Mouse (Mus musculus) embryonic facial prominence, embryonic 13.5 days (tissue): ENCODE results near the gene Esyt2. TPM values are rescaled to one million over a fixed set of nuclear protein-coding genes. Genes with fewer than 3 reads are reported as not detected.

Experiments
- ATAC-seq: fragments of 200-750 bp; cut with Nextera tagmentation; 2 replicates; pipeline ENCODE4 v1.8.0; 2017; ENCODE audit warnings: low read depth; ENCODE audit not compliant: insufficient number of reproducible peaks, insufficient read depth, low FRiP score, low TSS enrichment
- H3K27ac ChIP-seq: fragments of 300-500 bp; sonication (generic); 2 replicates; pipeline ENCODE4 v1.5.1; 2015; ENCODE audit warnings: moderate library complexity, mild to moderate bottlenecking, inconsistent platforms
- H3K27me3 ChIP-seq: fragments of 300-500 bp; sonication (generic); 2 replicates; pipeline ENCODE4 v1.6.1; 2015; ENCODE audit warnings: mild to moderate bottlenecking, inconsistent platforms
- H3K36me3 ChIP-seq: fragments of 300-500 bp; sonication (generic); 2 replicates; pipeline ENCODE4 v1.6.1; 2015; ENCODE audit warnings: mild to moderate bottlenecking, inconsistent platforms
- H3K4me1 ChIP-seq: fragments of 300-500 bp; sonication (generic); 2 replicates; pipeline ENCODE4 v1.6.1; 2015; ENCODE audit warnings: inconsistent platforms
- H3K4me2 ChIP-seq: fragments of 300-500 bp; sonication (generic); 2 replicates; pipeline ENCODE4 v1.6.1; 2015; ENCODE audit warnings: moderate library complexity, mild to moderate bottlenecking, inconsistent platforms
- H3K4me3 ChIP-seq: fragments of 300-500 bp; sonication (generic); 2 replicates; pipeline ENCODE4 v1.5.1; 2015; ENCODE audit warnings: mild to moderate bottlenecking, inconsistent platforms
- H3K9ac ChIP-seq: fragments of 300-500 bp; sonication (generic); 2 replicates; pipeline ENCODE4 v1.6.1; 2015; ENCODE audit warnings: mild to moderate bottlenecking, inconsistent platforms
- H3K9me3 ChIP-seq: fragments of 300-500 bp; sonication (generic); 2 replicates; pipeline ENCODE4 v1.6.1; 2016; ENCODE audit warnings: inconsistent platforms
- WGBS: fragments of 180-500 bp; shearing (Covaris S2); methylation state at CpG from one replicate; pipeline ENCODE4 v1.1.7; 2015; ENCODE audit warnings: mixed read lengths; 5-methylcytosine and 5-hydroxymethylcytosine counted together
- polyA plus RNA-seq: library from polyadenylated mRNA; unstranded; fragments of >200 nt; fragmentation: Nextera tagmentation; extraction: Ambion mirVana; gene quantifications from 2 replicates; pipeline ENCODE4 v1.2.1, GENCODE M21; 2015

Esyt2 gene
- polyA plus RNA-seq, 1 experiment from 2014 or later: 17.1 TPM

DNA sequence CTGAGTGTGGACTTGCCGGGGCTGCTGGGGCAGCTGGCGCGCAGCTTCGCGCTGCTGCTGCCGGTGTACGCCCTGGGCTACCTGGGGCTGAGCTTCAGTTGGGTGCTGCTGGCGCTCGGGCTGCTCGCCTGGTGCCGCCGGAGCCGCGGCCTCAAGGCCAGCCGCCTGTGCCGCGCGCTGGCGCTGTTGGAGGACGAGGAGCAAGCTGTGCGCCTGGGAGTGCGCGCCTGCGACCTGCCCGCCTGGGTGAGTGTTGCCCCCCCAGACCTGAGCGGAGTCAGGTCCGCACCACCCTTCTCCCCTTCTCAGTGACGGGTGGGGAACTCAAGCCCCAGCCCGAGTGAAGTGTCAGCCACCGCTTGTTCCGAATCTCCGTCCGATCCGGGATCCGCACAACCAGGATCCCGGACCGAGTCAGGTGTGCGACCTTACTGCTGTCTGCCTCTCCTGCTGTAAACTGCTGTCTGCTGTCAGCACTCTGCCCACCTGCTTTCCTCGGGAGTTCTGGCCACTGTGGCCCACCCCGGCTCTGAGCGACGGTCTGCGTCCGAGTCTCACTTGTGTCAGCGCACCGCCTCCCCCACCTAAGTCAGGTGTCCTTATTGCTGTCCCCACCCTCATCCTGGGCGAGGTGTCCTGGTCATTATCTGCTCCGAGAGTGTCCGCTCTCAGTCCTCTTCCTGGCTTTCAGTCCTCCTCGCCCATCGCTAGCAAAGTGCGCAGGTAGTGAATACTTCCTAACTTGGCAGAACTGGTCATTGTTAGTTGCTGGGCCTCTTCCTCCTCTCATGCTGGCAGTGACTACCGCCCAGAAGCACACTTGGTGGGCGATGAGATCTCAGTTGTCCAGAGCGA is 658 bp downstream of the Esyt2 start:
- WGBS: under 1% methylated on average over 55 of the region's 55 CpGs
- peak; percentile 63 for ATAC-seq
- Histone ChIP-seq H3K4me3 (peak overlapping the region; percentile 94), H3K4me1 (peaks cover 10% of the 10 kb centered on the region), H3K4me2 (peak overlapping the region; percentile 99), H3K9me3 (no peaks in the 10 kb centered on the region), H3K27me3 (no peaks in the 10 kb centered on the region), H3K36me3 (no peaks in the 10 kb centered on the region), H3K9ac (peak overlapping the region; percentile 96), H3K27ac (peak overlapping the region; percentile 97)

DNA sequence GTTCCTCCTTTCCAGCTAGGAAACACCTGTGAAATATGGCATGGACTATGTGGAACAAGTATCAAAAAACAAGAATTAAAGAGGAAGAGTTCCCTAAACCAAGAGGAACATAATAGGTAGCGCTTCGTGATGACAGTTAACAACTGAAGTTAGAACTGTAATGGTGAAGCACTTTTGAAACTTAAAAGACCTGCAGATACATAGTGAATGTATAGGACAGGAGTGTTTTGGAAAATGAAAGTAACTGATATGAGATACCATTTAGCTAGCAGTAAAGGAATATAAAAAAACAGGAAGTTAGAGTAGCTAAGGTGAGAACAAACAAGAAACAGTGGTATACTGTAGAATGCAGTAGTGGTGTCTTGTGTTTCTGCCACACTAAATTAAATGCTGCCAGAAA is 1.9 kb downstream of the Esyt2 start:
- Histone ChIP-seq H3K36me3 (no peaks in the 10 kb centered on the region), H3K4me2 (0 out of 2 replicates have a peak overlapping the region, but pooled peaks have one; percentile 16), H3K4me1 (peaks cover 10% of the 10 kb centered on the region), H3K4me3 (no peak overlapping the region), H3K27me3 (no peaks in the 10 kb centered on the region), H3K9ac (no peak overlapping the region), H3K9me3 (no peaks in the 10 kb centered on the region), H3K27ac (no peak overlapping the region)
- WGBS: 94% methylated on average over 2 of the region's 2 CpGs
- no peak for ATAC-seq

DNA sequence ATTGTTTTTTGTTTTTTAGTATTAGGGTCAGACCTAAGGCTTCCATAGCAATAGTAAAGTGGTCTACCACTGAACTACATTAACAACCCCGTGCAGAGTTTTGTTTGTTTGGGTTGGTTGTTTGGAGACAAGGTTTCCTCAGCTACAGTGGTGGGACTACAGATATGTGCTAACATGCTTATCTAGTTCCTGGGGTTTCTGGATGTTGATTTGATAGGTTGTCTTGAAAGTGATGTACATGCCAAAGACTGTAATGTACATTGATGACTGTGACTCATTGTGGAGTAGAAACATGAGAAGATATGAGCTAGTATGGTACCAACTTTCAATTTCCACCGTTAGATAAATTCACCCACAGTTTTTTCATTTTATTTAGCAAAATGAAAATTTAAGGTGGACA is 2.5 kb downstream of the Esyt2 start:
- WGBS: 86% methylated on average over 2 of the region's 2 CpGs
- no peak for ATAC-seq
- Histone ChIP-seq H3K36me3 (no peaks in the 10 kb centered on the region), H3K9me3 (no peaks in the 10 kb centered on the region), H3K4me2 (no peak overlapping the region), H3K27me3 (no peaks in the 10 kb centered on the region), H3K4me3 (no peak overlapping the region), H3K9ac (no peak overlapping the region), H3K27ac (no peak overlapping the region), H3K4me1 (peaks cover 10% of the 10 kb centered on the region)

DNA sequence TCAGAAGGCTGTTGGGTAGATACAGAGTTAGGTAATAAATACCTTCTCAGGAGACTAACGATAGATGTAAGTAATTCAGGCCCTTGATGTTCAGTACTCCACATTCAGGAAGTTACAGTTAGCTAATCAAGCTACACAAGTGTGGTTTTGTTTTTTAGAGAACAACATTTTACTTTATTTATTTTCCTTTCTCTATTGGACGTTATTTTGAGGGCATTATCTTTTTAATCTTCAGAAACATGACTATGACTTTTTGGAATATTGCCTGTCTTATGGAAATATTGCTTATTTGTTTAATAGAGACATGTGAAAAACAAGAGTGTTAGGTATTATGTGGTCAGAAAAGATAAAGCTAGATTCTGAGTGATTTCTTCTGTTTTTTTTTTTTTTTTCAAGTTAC is 12.2 kb downstream of the Esyt2 start:
- 71% methylated on average over 2 of the region's 2 CpGs for WGBS

DNA sequence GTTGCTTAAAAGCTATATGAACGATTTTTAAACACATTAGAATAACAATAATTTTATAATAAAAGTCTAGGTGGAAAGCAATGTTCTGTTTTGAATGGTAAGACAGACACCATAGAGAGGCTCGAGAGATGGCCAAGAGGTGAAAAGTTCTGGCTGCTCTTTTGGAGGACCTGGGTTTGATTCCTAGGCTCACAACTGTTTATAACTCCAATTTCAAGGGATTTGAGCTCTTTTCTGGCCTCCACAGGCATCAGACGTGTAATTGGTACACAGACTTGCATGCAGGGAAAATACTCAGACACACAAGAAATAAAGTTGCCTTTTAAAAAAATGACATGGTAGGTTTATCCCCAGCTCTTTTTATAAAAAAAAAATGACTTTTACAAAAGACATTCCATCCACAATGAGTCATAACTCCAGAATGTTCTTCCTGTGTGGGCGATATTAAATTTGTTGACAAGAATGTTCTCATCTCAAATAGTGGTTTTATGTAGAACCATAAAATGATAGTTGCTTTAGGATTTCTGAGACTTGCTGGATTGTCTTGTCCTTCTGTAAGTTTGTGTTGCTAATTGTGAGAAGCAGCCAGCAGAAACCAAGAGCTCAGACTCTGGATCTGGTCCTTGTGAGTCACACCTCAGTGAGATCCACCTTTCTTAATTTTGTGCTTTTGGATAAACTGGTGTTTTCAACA is 12.8 kb downstream of the Esyt2 start:
- no peak for ATAC-seq
- WGBS: 76% methylated on average over 4 of the region's 4 CpGs
- H3K36me3 ChIP-seq: no peaks in the 10 kb centered on the region

More for the DNA sequence above, 12.2 kb downstream of the Esyt2 start:
- H3K36me3 ChIP-seq: no peaks in the 10 kb centered on the region
- no peaks in the 10 kb centered on the region for H3K4me1 ChIP-seq
- no peak overlapping the region for H3K4me3 ChIP-seq
- no peak overlapping the region for H3K4me2 ChIP-seq
- no peaks in the 10 kb centered on the region for H3K9me3 ChIP-seq
- no peak overlapping the region for H3K9ac ChIP-seq
- H3K27ac ChIP-seq: no peak overlapping the region
- ATAC-seq: no peak
- no peaks in the 10 kb centered on the region for H3K27me3 ChIP-seq

DNA sequence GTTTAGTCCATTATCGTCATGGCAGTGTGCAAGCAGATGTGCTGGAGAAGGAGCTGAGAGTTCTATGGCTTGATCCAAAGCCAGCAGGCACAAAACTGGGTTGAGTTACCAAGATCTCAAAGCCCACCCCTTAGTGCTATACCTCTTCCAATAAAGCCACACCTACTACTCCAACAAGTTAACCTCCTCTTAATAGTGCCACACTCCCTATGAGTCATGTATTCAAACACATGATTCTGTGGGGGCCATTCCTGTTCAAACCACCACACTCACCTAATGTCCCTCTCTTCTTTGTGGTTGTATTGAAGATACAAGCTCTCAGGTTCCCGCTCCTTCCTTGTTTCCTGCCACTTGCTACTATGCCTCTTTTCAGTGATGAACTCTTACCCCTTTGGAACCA is 18.9 kb downstream of the Esyt2 start:
- H3K27ac ChIP-seq: no peak overlapping the region
- H3K4me1 ChIP-seq: no peaks in the 10 kb centered on the region
- no peak overlapping the region for H3K4me2 ChIP-seq
- 100% methylated on average over 2 of the region's 2 CpGs for WGBS
- H3K36me3 ChIP-seq: 0 out of 2 replicates have a peak, but pooled peaks cover 3% of the 10 kb centered on the region
- H3K4me3 ChIP-seq: no peak overlapping the region
- no peaks in the 10 kb centered on the region for H3K9me3 ChIP-seq
- no peaks in the 10 kb centered on the region for H3K27me3 ChIP-seq
- no peak for ATAC-seq
- H3K9ac ChIP-seq: no peak overlapping the region

More for the DNA sequence above, 12.8 kb downstream of the Esyt2 start:
- H3K9ac ChIP-seq: no peak overlapping the region
- H3K4me3 ChIP-seq: no peak overlapping the region
- no peaks in the 10 kb centered on the region for H3K9me3 ChIP-seq
- no peaks in the 10 kb centered on the region for H3K4me1 ChIP-seq
- no peaks in the 10 kb centered on the region for H3K27me3 ChIP-seq
- no peak overlapping the region for H3K4me2 ChIP-seq
- no peak overlapping the region for H3K27ac ChIP-seq

DNA sequence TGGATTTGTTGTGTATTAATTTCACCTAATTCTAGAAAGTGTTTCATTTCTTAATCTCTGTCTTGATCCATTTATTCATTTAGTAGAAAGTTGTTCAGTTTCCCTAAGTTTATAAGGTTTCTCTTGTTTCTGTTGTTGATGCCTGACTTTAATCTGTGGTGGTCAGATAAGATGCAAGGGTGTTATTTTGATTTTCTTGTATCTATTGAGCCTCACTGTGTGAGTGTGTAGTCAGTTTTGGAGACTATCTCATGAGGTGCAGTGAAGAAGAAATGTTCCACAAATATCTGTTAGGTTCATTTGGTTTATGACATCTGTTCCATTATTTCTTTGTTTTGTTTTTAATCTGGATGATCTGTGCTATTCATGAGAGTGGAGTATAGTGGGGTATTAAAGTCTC is 21.2 kb downstream of the Esyt2 start:
- no peaks in the 10 kb centered on the region for H3K27me3 ChIP-seq
- H3K4me1 ChIP-seq: no peaks in the 10 kb centered on the region
- no peak overlapping the region for H3K4me3 ChIP-seq
- 0 out of 2 replicates have a peak, but pooled peaks cover 3% of the 10 kb centered on the region for H3K36me3 ChIP-seq
- no peaks in the 10 kb centered on the region for H3K9me3 ChIP-seq
- no peak overlapping the region for H3K27ac ChIP-seq
- H3K9ac ChIP-seq: no peak overlapping the region
- H3K4me2 ChIP-seq: no peak overlapping the region
- no peak for ATAC-seq

DNA sequence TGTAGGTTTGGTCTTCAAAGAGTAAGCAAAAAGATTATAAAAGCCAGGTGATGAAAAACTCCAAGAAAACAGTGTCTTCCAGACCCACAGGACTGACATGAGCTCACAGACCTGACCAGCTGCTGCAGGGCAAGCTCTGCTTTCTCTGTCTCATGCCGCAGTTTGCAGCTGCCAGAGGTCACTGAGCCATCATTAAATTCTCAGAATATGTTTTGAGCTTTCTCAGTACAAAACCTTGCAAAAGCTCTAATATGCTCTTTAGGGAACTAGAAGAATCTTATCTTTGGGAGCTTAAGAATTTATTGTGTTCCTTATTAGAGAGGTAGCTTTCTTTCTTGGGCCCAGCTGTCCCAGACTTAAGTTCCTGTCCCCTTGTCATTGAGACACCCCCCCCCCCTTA is 25.0 kb downstream of the Esyt2 start:
- Histone ChIP-seq H3K9me3 (no peaks in the 10 kb centered on the region), H3K4me1 (no peaks in the 10 kb centered on the region), H3K4me2 (no peak overlapping the region), H3K27ac (no peak overlapping the region), H3K27me3 (no peaks in the 10 kb centered on the region), H3K36me3 (no peaks in the 10 kb centered on the region), H3K9ac (no peak overlapping the region), H3K4me3 (no peak overlapping the region)
- 51% methylated on average over 1 of the region's 1 CpGs for WGBS
- ATAC-seq: no peak

DNA sequence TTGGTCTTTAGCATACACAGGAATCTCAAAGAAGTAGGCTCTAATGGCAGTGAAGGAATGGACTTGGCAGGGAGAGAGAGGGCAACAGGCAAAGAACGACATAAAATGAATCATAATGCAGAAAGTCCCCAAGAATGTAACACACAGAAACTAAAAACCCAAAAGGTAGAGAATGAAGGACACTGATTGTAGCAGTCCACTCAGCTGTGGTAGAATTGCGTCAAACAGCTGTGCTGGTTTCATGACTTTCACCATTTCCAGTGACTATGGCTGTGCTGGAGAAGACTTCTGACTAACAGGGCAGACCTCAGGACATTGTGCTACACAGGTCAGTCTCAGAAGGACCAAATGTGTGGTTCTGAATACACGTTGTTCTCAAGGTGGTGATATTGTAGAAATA is 26.9 kb downstream of the Esyt2 start:
- H3K9me3 ChIP-seq: no peaks in the 10 kb centered on the region
- no peak overlapping the region for H3K4me3 ChIP-seq
- H3K9ac ChIP-seq: no peak overlapping the region
- H3K27me3 ChIP-seq: no peaks in the 10 kb centered on the region
- no peak overlapping the region for H3K4me2 ChIP-seq
- no peak for ATAC-seq
- H3K27ac ChIP-seq: no peak overlapping the region
- no peaks in the 10 kb centered on the region for H3K4me1 ChIP-seq
- H3K36me3 ChIP-seq: no peaks in the 10 kb centered on the region
- WGBS: 86% methylated on average over 3 of the region's 3 CpGs

DNA sequence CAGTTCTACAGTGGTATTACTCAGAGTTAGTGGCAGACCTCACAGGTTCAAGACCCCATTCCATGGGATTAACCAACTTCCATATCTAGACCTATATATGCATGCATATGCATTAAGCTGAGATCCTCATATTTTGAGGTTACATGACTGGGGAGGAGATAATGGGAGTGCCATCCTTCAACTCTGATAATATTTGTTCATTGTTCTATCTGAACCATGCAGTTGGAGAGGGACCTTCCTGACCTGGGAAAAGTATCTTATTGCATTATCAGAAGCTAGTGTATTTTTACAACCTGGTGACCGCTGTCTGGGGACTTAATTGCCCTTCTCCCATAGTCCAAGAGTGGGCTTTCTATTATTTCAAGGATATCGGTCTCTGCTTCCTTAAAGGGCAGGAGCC is 27.6 kb downstream of the Esyt2 start:
- Histone ChIP-seq H3K9ac (no peak overlapping the region), H3K4me1 (no peaks in the 10 kb centered on the region), H3K27ac (no peak overlapping the region), H3K36me3 (no peaks in the 10 kb centered on the region), H3K4me2 (no peak overlapping the region), H3K27me3 (no peaks in the 10 kb centered on the region), H3K9me3 (no peaks in the 10 kb centered on the region), H3K4me3 (no peak overlapping the region)
- no peak for ATAC-seq
- WGBS: 87% methylated on average over 2 of the region's 2 CpGs

DNA sequence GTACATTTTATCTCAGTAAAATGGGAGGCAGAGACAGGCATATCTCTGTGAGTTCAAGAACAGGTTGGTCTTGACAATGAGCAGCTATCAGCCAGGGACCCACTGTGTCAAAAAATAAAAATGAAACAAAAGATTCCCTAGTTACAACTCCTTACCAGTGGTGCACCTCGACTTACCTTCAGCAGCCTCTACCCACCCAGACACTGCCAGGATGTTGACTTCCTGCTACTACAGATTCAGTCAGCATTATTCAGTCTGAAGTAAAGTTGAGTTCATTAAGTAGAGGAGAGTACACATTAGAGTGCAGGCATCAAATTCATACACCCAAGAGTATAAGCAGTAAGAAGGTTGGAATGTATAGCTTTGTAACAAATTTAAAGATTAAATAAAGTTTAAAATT is 32.8 kb downstream of the Esyt2 start:
- 92% methylated on average over 1 of the region's 1 CpGs for WGBS

DNA sequence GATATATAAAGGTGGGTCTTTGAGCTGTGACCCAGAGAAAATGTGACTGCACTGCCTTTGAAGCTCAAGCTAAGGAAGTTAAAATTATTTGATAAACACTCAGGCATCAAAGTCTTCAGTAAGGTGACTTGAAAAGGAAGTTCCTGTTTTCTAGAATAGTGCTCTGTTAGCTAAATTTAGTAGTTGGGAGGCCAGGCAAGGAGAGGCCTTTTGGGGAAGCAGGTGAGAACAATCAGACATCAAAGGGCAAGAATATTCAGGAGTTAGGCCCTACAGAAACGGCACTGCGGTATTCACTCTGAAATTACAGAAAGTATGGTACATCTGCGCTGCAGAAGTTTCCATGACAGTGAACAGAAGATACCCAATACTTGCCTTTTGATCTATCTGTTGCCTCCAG is 34.5 kb downstream of the Esyt2 start:
- H3K27me3 ChIP-seq: no peaks in the 10 kb centered on the region
- H3K27ac ChIP-seq: no peak overlapping the region
- H3K4me3 ChIP-seq: no peak overlapping the region
- H3K4me2 ChIP-seq: no peak overlapping the region
- no peak for ATAC-seq
- 61% methylated on average over 3 of the region's 3 CpGs for WGBS
- no peak overlapping the region for H3K9ac ChIP-seq
- no peaks in the 10 kb centered on the region for H3K4me1 ChIP-seq
- H3K36me3 ChIP-seq: no peaks in the 10 kb centered on the region
- H3K9me3 ChIP-seq: no peaks in the 10 kb centered on the region

More for the DNA sequence above, 32.8 kb downstream of the Esyt2 start:
- H3K27me3 ChIP-seq: no peaks in the 10 kb centered on the region
- H3K4me3 ChIP-seq: no peak overlapping the region
- no peaks in the 10 kb centered on the region for H3K4me1 ChIP-seq
- no peaks in the 10 kb centered on the region for H3K36me3 ChIP-seq
- no peak overlapping the region for H3K27ac ChIP-seq
- H3K9me3 ChIP-seq: no peaks in the 10 kb centered on the region
- ATAC-seq: no peak
- H3K4me2 ChIP-seq: no peak overlapping the region
- H3K9ac ChIP-seq: no peak overlapping the region
